In the genomic region with DNA sequence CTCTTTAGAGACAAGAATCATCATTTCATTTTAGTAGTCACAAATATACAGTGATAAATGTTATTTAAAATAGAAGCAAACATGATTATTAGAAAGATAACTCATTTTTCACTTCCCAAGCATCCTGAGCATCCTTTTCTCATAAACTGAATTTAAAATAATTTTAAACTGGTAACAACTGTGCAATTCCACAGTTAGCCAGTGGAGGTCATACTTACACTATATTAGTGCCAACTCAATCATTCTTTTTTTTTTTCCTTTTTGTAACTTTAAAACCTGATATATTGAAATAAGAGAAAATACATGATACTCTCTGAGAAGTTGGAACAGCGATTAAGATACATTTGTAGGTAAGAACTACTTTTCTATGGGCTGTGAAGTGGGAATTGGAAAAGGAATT, we compare ENCODE assay signal across 12 mouse cellular contexts.
DNase-seq lines count a peak whose midpoint lies in the region; ATAC-seq and TF ChIP-seq lines count a peak whose summit lies in the region.
"Had no signal": no experiment of that assay in that cellular context is flagged by ENCODE, and none has a peak within 500 bp of the region (broad histone marks: within the 10 kb centered on the region; RNA-seq: fewer than 3 reads in every experiment).

No protein-coding gene starts in this region.

- no peak overlapping the region for H3K4me3 ChIP-seq in heart, postnatal 0 days (ENCODE audit: low read depth, low read length)
- no peak overlapping the region for H3K4me3 ChIP-seq in midbrain, embryonic 11.5 days (ENCODE audit: low read depth, low read length)
- no peak overlapping the region for H3K4me3 ChIP-seq in midbrain, embryonic 16.5 days (ENCODE audit: low read depth, low read length)
- no peak overlapping the region for H3K4me3 ChIP-seq in kidney, embryonic 16.5 days (ENCODE audit: low read length)
- H3K4me3 ChIP-seq: forebrain, embryonic 13.5 days; heart, embryonic 12.5 days had no signal

- intact Hi-C loops in heart, postnatal 14 days (cut with DNase I), result loop anchor here (10.0 kb wide), 1 partner anchor 891 kb away; no protein-coding TSS in a partner anchor

- no peak overlapping the region for H3K4me2 ChIP-seq in heart, postnatal 0 days (ENCODE audit: low read depth, low read length)
- no peak overlapping the region for H3K4me2 ChIP-seq in midbrain, embryonic 11.5 days
- H3K4me2 ChIP-seq in midbrain, embryonic 16.5 days (ENCODE audit: low read length), result no peak overlapping the region
- H3K4me2 ChIP-seq in kidney, embryonic 16.5 days (replicated peaks; ENCODE audit: low read depth, low read length), result no peak overlapping the region
- H3K4me2 ChIP-seq: forebrain, embryonic 13.5 days; heart, embryonic 12.5 days had no signal

- no peaks in the 10 kb centered on the region for H3K4me1 ChIP-seq in heart, postnatal 0 days (ENCODE audit: control insufficient read depth, insufficient read depth)
- H3K4me1 ChIP-seq in midbrain, embryonic 11.5 days (ENCODE audit: control insufficient read depth, insufficient read depth, low read length), result no peaks in the 10 kb centered on the region
- no peaks in the 10 kb centered on the region for H3K4me1 ChIP-seq in midbrain, embryonic 16.5 days (ENCODE audit: control insufficient read depth, insufficient read depth, low read length)
- H3K4me1 ChIP-seq in kidney, embryonic 16.5 days (ENCODE audit: insufficient read depth, low read length), result no peaks in the 10 kb centered on the region
- H3K4me1 ChIP-seq: forebrain, embryonic 13.5 days; heart, embryonic 12.5 days had no signal

- TF ChIP-seq CTCF in heart, postnatal 0 days (IDR thresholded peaks at IDR 0.05; ENCODE audit: low read depth), result peak; percentile 58

- no peaks in the 10 kb centered on the region for H3K9me3 ChIP-seq in heart, postnatal 0 days (replicated peaks; ENCODE audit: control insufficient read depth, low read length)
- no peaks in the 10 kb centered on the region for H3K9me3 ChIP-seq in midbrain, embryonic 11.5 days (ENCODE audit: control insufficient read depth, low read length)
- H3K9me3 ChIP-seq in midbrain, embryonic 16.5 days (replicated peaks; ENCODE audit: control insufficient read depth, low read length, poor library complexity, severe bottlenecking), result no peaks in the 10 kb centered on the region
- H3K9me3 ChIP-seq in kidney, embryonic 16.5 days (ENCODE audit: low read length), result no peaks in the 10 kb centered on the region
- H3K9me3 ChIP-seq: forebrain, embryonic 13.5 days; heart, embryonic 12.5 days had no signal

- no peak for TF ChIP-seq EP300 in heart, postnatal 0 days (IDR thresholded peaks at IDR 0.05; ENCODE audit: low read depth)

- H3K9ac ChIP-seq in heart, postnatal 0 days (replicated peaks; ENCODE audit: low read depth, low read length), result no peak overlapping the region
- no peak overlapping the region for H3K9ac ChIP-seq in midbrain, embryonic 11.5 days (ENCODE audit: low read length)
- no peak overlapping the region for H3K9ac ChIP-seq in midbrain, embryonic 16.5 days (ENCODE audit: low read depth, low read length)
- H3K9ac ChIP-seq in kidney, embryonic 16.5 days (replicated peaks; ENCODE audit: low read length), result no peak overlapping the region
- H3K9ac ChIP-seq: forebrain, embryonic 13.5 days; heart, embryonic 12.5 days had no signal

- DNase-seq in heart, postnatal 0 days (ENCODE audit: low spot score), result peak; percentile 7
- no peak for DNase-seq in heart, postnatal 14 days
- peak; percentile 89 for DNase-seq in midbrain, embryonic 11.5 days (ENCODE audit: low spot score, missing footprints)
- DNase-seq in brain, embryonic 18.5 days (ENCODE audit: low read depth, low spot score), result peak; percentile 3
- peak; percentile 9 for DNase-seq in splenic B cell, adult 2 months (ENCODE audit: low read depth, low spot score)
- DNase-seq in gastrocnemius, adult 8-10 months (ENCODE audit: low spot score in 2 of 2), result no peak
- DNase-seq: kidney, postnatal 36 days; thymus, postnatal 25 days had no signal

- H3K27ac ChIP-seq in heart, postnatal 0 days (ENCODE audit: low read depth), result no peak overlapping the region
- H3K27ac ChIP-seq in midbrain, embryonic 11.5 days (ENCODE audit: low read depth, low read length), result no peak overlapping the region
- H3K27ac ChIP-seq in midbrain, embryonic 16.5 days (ENCODE audit: low read length), result no peak overlapping the region
- no peak overlapping the region for H3K27ac ChIP-seq in kidney, embryonic 16.5 days (ENCODE audit: low read length)
- H3K27ac ChIP-seq: forebrain, embryonic 13.5 days had no signal

- H3K27me3 ChIP-seq in heart, postnatal 0 days (ENCODE audit: control insufficient read depth, insufficient read depth, low read length), result no peaks in the 10 kb centered on the region
- no peaks in the 10 kb centered on the region for H3K27me3 ChIP-seq in midbrain, embryonic 11.5 days (ENCODE audit: control insufficient read depth, insufficient read depth, low read length)
- H3K27me3 ChIP-seq in midbrain, embryonic 16.5 days (ENCODE audit: control insufficient read depth, insufficient read depth, low read depth, low read length), result no peaks in the 10 kb centered on the region
- H3K27me3 ChIP-seq in splenic B cell, adult 2 months (ENCODE audit: control insufficient read depth, insufficient read depth, low read length, poor library complexity, severe bottlenecking), result no peaks in the 10 kb centered on the region
- H3K27me3 ChIP-seq in kidney, embryonic 16.5 days (ENCODE audit: insufficient read depth, low read length), result no peaks in the 10 kb centered on the region
- H3K27me3 ChIP-seq: forebrain, embryonic 13.5 days; heart, embryonic 12.5 days had no signal

- H3K36me3 ChIP-seq in heart, postnatal 0 days (replicated peaks; ENCODE audit: control insufficient read depth, insufficient read depth, low read length), result no peaks in the 10 kb centered on the region
- no peaks in the 10 kb centered on the region for H3K36me3 ChIP-seq in midbrain, embryonic 11.5 days (ENCODE audit: control insufficient read depth, insufficient read depth, low read length)
- no peaks in the 10 kb centered on the region for H3K36me3 ChIP-seq in midbrain, embryonic 16.5 days (ENCODE audit: control insufficient read depth, insufficient read depth, low read length)
- H3K36me3 ChIP-seq in splenic B cell, adult 2 months (ENCODE audit: control insufficient read depth, insufficient read depth, low read length, poor library complexity, severe bottlenecking), result no peaks in the 10 kb centered on the region
- no peaks in the 10 kb centered on the region for H3K36me3 ChIP-seq in kidney, embryonic 16.5 days (ENCODE audit: insufficient read depth, low read length)
- H3K36me3 ChIP-seq: heart, embryonic 12.5 days had no signal

- no peak for ATAC-seq in heart, postnatal 0 days (ENCODE audit: insufficient read depth, low read depth)
- ATAC-seq in midbrain, embryonic 11.5 days (ENCODE audit: low FRiP score), result no peak
- ATAC-seq in midbrain, embryonic 16.5 days, result no peak
- no peak for ATAC-seq in kidney, embryonic 16.5 days (ENCODE audit: low FRiP score, low TSS enrichment)

- WGBS in heart, postnatal 0 days, result 3% methylated on average over 1 of the region's 1 CpGs
- 18% methylated on average over 1 of the region's 1 CpGs for WGBS in midbrain, embryonic 11.5 days
- WGBS in midbrain, embryonic 16.5 days, result 20% methylated on average over 1 of the region's 1 CpGs
- WGBS in kidney, embryonic 16.5 days, result 26% methylated on average over 1 of the region's 1 CpGs

Comparison
In these comparisons a context has a peak if more than half of its experiments do, and no peak if none do; other contexts are left out.
1. DNase-seq: peak in heart, postnatal 0 days (single experiment), midbrain, embryonic 11.5 days (single experiment), brain, embryonic 18.5 days (single experiment) and splenic B cell, adult 2 months (single experiment); none in heart, postnatal 14 days (0 of 2) and gastrocnemius, adult 8-10 months (0 of 2).